Mouse (Mus musculus): Measurements from ENCODE around the gene Gm3839.

GRCm38 (mm10) chr14:11405661-11406060 lies 49.1 kb upstream of the Gm3839 start:
- no peak for TF ChIP-seq CTCF (IDR thresholded peaks at IDR 0.05; ENCODE audit: borderline replicate concordance, control insufficient read depth, extremely low read depth, insufficient read depth, low read length, poor library complexity)
- no peak for TF ChIP-seq POLR2A (IDR thresholded peaks at IDR 0.05; ENCODE audit: control insufficient read depth, extremely low read depth, insufficient read depth, low read length, poor library complexity)
